Mouse (Mus musculus): ENCODE data around the gene Fli1. TPM values are rescaled to one million over a fixed set of nuclear protein-coding genes. Genes with fewer than 3 reads are reported as not detected.

The Fli1 gene
- total and polyA plus RNA-seq, 2 experiments, result 1.6 to 3.0 TPM

DNA sequence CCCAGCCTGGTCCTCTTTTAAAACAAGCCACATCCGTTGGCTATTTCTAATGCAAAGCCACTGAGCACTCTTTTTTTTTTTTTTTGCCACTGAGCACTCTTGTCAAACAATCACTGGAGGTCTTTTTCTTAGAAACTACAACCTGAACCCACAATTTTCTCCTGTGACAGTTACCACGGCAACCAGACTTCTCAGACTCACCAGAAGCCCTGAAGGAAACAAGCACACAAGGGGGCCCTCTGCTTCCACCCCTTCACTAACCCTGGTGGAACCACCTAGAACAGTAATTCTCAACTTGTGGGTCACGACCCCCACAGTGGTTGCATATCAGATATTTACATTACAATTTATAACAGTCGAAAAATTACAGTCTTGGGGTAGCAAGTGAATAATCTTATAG, 53.3 kb downstream of the Fli1 start:
- H3K27ac ChIP-seq (replicated peaks; ENCODE audit: insufficient read depth, low read depth, low read length), result no peak overlapping the region
- no peak overlapping the region for H3K4me3 ChIP-seq (ENCODE audit: insufficient read depth, low read depth, low read length)
- H3K27me3 ChIP-seq (ENCODE audit: control insufficient read depth, insufficient read depth, low read length), result no peaks in the 10 kb centered on the region
- WGBS, result 55% methylated on average over 4 of the region's 4 CpGs
- H3K36me3 ChIP-seq (ENCODE audit: control insufficient read depth, insufficient read depth, low read length), result no peaks in the 10 kb centered on the region
- TF ChIP-seq CTCF (IDR thresholded peaks at IDR 0.05; ENCODE audit: low read depth, low read length) (no peak), POLR2A (IDR thresholded peaks at IDR 0.05; ENCODE audit: extremely low read depth, insufficient read depth, low read length) (no peak)
- no peaks in the 10 kb centered on the region for H3K79me2 ChIP-seq (ENCODE audit: control insufficient read depth, insufficient read depth, low read length)
- peaks cover 3% of the 10 kb centered on the region; the same call in 1 of the 2 replicates for H3K4me1 ChIP-seq (ENCODE audit: control insufficient read depth, insufficient read depth, low read length)
- DNase-seq (ENCODE audit: extremely low read depth, low read depth, low spot score), result no peak
- no peak overlapping the region for H3K9ac ChIP-seq (ENCODE audit: low read depth, low read length)

DNA sequence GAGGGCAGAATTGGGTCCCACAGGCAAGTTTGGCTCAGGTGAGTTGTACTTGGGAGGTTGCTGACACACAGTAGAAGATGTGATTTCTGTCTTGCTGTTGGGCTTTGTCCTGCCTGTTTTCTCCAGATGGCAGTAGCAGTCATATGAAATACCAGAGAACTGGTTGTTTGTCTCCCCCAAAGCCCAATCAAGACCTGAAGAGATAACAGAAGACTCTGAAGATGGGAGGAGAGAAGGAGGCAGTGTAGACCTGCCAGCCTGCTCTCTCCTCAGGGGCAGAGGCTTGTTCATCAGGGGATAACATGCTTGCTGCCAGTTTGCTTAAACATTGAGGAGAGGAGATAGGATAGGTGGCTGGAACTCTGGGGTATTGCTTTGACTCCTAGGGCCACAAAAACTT, 54.0 kb downstream of the Fli1 start:
- Histone ChIP-seq H3K27me3 (ENCODE audit: control insufficient read depth, insufficient read depth, low read length) (no peaks in the 10 kb centered on the region), H3K27ac (replicated peaks; ENCODE audit: insufficient read depth, low read depth, low read length) (no peak overlapping the region), H3K4me3 (ENCODE audit: insufficient read depth, low read depth, low read length) (no peak overlapping the region), H3K4me1 (ENCODE audit: control insufficient read depth, insufficient read depth, low read length) (peaks cover 3% of the 10 kb centered on the region; the same call in 1 of the 2 replicates), H3K36me3 (ENCODE audit: control insufficient read depth, insufficient read depth, low read length) (no peaks in the 10 kb centered on the region), H3K79me2 (ENCODE audit: control insufficient read depth, insufficient read depth, low read length) (no peaks in the 10 kb centered on the region), H3K9ac (ENCODE audit: low read depth, low read length) (no peak overlapping the region)
- DNase-seq (ENCODE audit: extremely low read depth, low read depth, low spot score), result no peak
- no peak for TF ChIP-seq CTCF (IDR thresholded peaks at IDR 0.05; ENCODE audit: low read depth, low read length)
- no peak for TF ChIP-seq POLR2A (IDR thresholded peaks at IDR 0.05; ENCODE audit: extremely low read depth, insufficient read depth, low read length)

DNA sequence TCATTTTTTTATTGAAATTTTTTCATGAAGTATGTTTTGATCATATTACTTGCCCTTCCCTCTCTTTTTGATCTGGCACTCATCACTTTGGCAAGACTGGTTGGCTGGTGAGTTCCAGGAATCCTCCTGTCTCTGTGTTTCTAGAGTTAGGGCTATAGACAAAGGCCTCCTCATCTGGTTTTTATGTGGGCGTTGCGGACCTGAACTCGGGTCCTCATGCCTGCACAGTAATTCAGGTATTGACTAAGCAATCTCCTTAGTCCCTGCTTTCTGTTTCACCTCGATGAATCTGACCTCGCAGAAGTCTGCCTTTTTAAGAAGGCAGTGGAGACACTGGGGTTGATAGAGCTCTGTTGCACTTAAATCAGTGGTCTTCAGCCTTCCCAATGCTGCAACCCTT, 54.8 kb downstream of the Fli1 start:
- H3K9ac ChIP-seq (ENCODE audit: low read depth, low read length), result no peak overlapping the region
- no peak for DNase-seq (ENCODE audit: extremely low read depth, low read depth, low spot score)
- H3K79me2 ChIP-seq (ENCODE audit: control insufficient read depth, insufficient read depth, low read length), result no peaks in the 10 kb centered on the region
- WGBS, result 83% methylated on average over 5 of the region's 5 CpGs
- TF ChIP-seq POLR2A (IDR thresholded peaks at IDR 0.05; ENCODE audit: extremely low read depth, insufficient read depth, low read length) (no peak), CTCF (IDR thresholded peaks at IDR 0.05; ENCODE audit: low read depth, low read length) (no peak)
- H3K4me1 ChIP-seq (ENCODE audit: control insufficient read depth, insufficient read depth, low read length), result peaks cover 3% of the 10 kb centered on the region; the same call in 1 of the 2 replicates
- H3K4me3 ChIP-seq (ENCODE audit: insufficient read depth, low read depth, low read length), result no peak overlapping the region
- H3K27me3 ChIP-seq (ENCODE audit: control insufficient read depth, insufficient read depth, low read length), result no peaks in the 10 kb centered on the region
- H3K27ac ChIP-seq (replicated peaks; ENCODE audit: insufficient read depth, low read depth, low read length), result no peak overlapping the region
- H3K36me3 ChIP-seq (ENCODE audit: control insufficient read depth, insufficient read depth, low read length), result no peaks in the 10 kb centered on the region

- Histone ChIP-seq H3K27ac (replicated peaks; ENCODE audit: insufficient read depth, low read depth, low read length) (no peak overlapping the region), H3K27me3 (ENCODE audit: control insufficient read depth, insufficient read depth, low read length) (no peaks in the 10 kb centered on the region), H3K4me3 (ENCODE audit: insufficient read depth, low read depth, low read length) (no peak overlapping the region), H3K79me2 (ENCODE audit: control insufficient read depth, insufficient read depth, low read length) (peaks cover 1% of the 10 kb centered on the region; the same call in 1 of the 2 replicates), H3K36me3 (ENCODE audit: control insufficient read depth, insufficient read depth, low read length) (no peaks in the 10 kb centered on the region), H3K9ac (ENCODE audit: low read depth, low read length) (no peak overlapping the region), H3K4me1 (ENCODE audit: control insufficient read depth, insufficient read depth, low read length) (peaks cover 3% of the 10 kb centered on the region; the same call in 1 of the 2 replicates)
- WGBS, result 60% methylated on average over 4 of the region's 4 CpGs
- TF ChIP-seq CTCF (IDR thresholded peaks at IDR 0.05; ENCODE audit: low read depth, low read length) (no peak), POLR2A (IDR thresholded peaks at IDR 0.05; ENCODE audit: extremely low read depth, insufficient read depth, low read length) (no peak)
- no peak for DNase-seq (ENCODE audit: extremely low read depth, low read depth, low spot score)
These were observed 55.3 kb downstream of the Fli1 start for GRCm38 (mm10) chr9:32487401-32487800.

DNA sequence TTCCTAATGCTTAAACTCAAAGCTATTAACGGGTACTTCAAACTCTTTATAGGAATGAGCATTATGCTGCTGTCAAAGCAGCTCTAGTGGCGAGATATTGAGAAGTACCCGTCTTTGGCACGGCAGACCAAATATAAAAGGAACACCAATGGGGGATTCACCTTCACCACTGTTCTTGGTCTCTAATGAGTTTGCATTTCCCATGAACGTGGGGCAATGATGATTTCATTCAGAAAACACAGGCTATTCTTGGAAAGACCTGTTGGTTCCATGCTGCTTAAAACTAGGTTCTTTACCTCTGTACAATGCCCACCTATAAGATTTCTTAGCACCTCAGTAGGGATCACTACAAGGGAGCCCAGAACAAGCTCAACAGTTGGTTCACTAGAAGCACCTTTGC, 62.2 kb downstream of the Fli1 start:
- Histone ChIP-seq H3K9ac (ENCODE audit: low read depth, low read length) (no peak overlapping the region), H3K27ac (replicated peaks; ENCODE audit: insufficient read depth, low read depth, low read length) (no peak overlapping the region), H3K36me3 (ENCODE audit: control insufficient read depth, insufficient read depth, low read length) (no peaks in the 10 kb centered on the region), H3K4me3 (ENCODE audit: insufficient read depth, low read depth, low read length) (no peak overlapping the region), H3K79me2 (ENCODE audit: control insufficient read depth, insufficient read depth, low read length) (peaks cover 2% of the 10 kb centered on the region; the same call in 1 of the 2 replicates), H3K27me3 (ENCODE audit: control insufficient read depth, insufficient read depth, low read length) (no peaks in the 10 kb centered on the region), H3K4me1 (ENCODE audit: control insufficient read depth, insufficient read depth, low read length) (peaks cover 2% of the 10 kb centered on the region)
- WGBS, result 77% methylated on average over 5 of the region's 5 CpGs
- TF ChIP-seq POLR2A (IDR thresholded peaks at IDR 0.05; ENCODE audit: extremely low read depth, insufficient read depth, low read length) (no peak), CTCF (IDR thresholded peaks at IDR 0.05; ENCODE audit: low read depth, low read length) (no peak)
- DNase-seq (ENCODE audit: extremely low read depth, low read depth, low spot score), result no peak

- TF ChIP-seq POLR2A (IDR thresholded peaks at IDR 0.05; ENCODE audit: extremely low read depth, insufficient read depth, low read length), result no peak
- no peak for TF ChIP-seq CTCF (IDR thresholded peaks at IDR 0.05; ENCODE audit: low read depth, low read length)
- Histone ChIP-seq H3K4me1 (ENCODE audit: control insufficient read depth, insufficient read depth, low read length) (peaks cover 2% of the 10 kb centered on the region), H3K27me3 (ENCODE audit: control insufficient read depth, insufficient read depth, low read length) (no peaks in the 10 kb centered on the region), H3K36me3 (ENCODE audit: control insufficient read depth, insufficient read depth, low read length) (no peaks in the 10 kb centered on the region), H3K9ac (ENCODE audit: low read depth, low read length) (no peak overlapping the region), H3K27ac (replicated peaks; ENCODE audit: insufficient read depth, low read depth, low read length) (no peak overlapping the region), H3K79me2 (ENCODE audit: control insufficient read depth, insufficient read depth, low read length) (peaks cover 2% of the 10 kb centered on the region; the same call in 1 of the 2 replicates), H3K4me3 (ENCODE audit: insufficient read depth, low read depth, low read length) (no peak overlapping the region)
- 66% methylated on average over 3 of the region's 3 CpGs for WGBS
- DNase-seq (ENCODE audit: extremely low read depth, low read depth, low spot score), result no peak
These were observed 63.9 kb downstream of the Fli1 start for GRCm38 (mm10) chr9:32478799-32479198.
